Mouse (Mus musculus): ENCODE data around the gene Muc5ac. TPM values are rescaled to one million over a fixed set of nuclear protein-coding genes. Genes with fewer than 3 reads are reported as not detected.

Muc5ac gene
- 0.87 and 2.2 TPM in 2 replicates for polyA plus RNA-seq (2015; fragmentation: Nextera tagmentation; extraction: Ambion mirVana)

DNA sequence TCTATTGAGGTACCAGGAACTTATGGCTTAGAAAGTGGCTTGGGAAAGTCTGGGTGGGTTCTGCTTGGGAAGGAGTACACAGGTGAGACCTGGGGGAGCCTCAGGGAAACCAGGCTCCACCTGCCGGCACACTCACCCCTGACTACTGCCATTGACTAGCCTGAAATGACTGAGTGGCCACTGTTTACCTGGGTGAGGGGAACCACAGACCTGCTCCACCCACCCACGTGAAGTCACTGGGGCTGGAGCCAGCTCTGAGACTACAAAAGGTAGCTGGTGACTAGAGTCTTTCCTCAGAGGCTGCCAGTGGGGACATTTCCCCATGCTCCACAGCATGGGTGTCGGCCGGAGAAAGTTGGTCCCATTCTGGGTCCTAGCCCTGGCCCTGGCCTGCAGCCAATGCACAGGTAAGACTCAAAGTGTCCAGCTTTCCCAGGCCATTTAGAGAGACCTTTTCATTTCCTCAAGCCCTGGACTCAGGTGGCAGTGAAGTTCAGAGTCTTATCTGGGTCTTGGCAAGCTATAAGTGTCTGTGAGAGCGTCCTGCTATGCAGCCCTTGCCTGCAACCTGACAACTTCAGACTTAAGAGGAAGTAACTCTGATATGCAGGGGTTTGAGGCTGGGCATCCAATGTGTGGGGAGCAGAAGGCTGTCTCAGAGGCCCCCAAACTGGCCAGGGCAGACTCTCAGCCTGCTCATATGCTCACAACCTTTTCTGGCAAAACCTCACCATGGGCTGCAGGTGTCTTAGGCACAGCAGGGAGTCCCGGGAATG, at the start of gene Muc5ac:
Gene Muc5ac (plus strand): TSS at position 296 of the 776 bp plus-strand sequence.
- H3K36me3 ChIP-seq = no peaks in the 10 kb centered on the region
- 0 out of 2 replicates have a peak, but pooled peaks have one; percentile 58 for ATAC-seq (ENCODE audit: insufficient read depth, low FRiP score, low read depth)
- no peak within 1 kb of the TSS for H3K9ac ChIP-seq
- H3K27ac ChIP-seq = no peak within 1 kb of the TSS
- WGBS = 71% methylated on average over 6 of the region's 6 CpGs
- no peak within 1 kb of the TSS for H3K4me3 ChIP-seq (replicated peaks)
- no peaks in the 10 kb centered on the region for H3K27me3 ChIP-seq (replicated peaks)
- no peak within 1 kb of the TSS for H3K4me2 ChIP-seq
- no peaks in the 10 kb centered on the region for H3K9me3 ChIP-seq
- H3K4me1 ChIP-seq = no peaks in the 10 kb centered on the region

DNA sequence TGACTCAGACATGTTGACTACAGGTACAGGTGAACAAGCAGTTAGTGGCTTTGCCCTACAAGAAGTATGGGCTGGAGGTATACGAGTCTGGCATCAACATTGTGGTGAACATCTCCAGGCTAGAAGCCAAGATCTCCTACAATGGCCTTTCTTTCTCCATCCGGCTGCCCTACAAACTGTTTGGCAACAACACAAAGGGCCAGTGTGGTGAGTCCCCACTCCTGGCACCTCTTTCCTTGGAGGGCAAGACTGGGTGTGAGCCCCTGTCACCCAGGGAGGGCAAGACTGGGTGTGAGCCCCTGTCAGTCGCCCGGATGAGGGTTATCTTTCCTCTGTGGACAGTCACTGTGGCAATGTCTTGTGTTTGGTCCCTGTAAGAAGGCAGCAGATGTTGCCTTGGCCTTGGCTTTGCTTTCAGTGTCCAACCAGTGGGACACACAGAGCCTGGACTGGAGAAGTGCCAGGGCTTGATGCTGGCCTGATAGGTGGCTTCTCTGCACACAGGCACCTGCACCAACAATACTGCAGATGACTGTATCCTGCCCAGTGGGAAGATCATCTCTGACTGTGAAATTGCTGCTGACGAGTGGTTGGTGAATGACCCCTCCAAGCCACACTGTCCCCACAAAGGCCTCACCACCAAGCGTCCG, 41.2 kb upstream of the Muc5ac start:
- Histone ChIP-seq H3K4me2 (no peak overlapping the region), H3K9ac (no peak overlapping the region), H3K36me3 (no peaks in the 10 kb centered on the region), H3K27me3 (replicated peaks) (no peaks in the 10 kb centered on the region), H3K4me1 (no peaks in the 10 kb centered on the region), H3K9me3 (no peaks in the 10 kb centered on the region), H3K27ac (no peak overlapping the region), H3K4me3 (replicated peaks) (no peak overlapping the region)
- no peak for ATAC-seq (ENCODE audit: insufficient read depth, low FRiP score, low read depth)
- WGBS = 80% methylated on average over 7 of the region's 7 CpGs

DNA sequence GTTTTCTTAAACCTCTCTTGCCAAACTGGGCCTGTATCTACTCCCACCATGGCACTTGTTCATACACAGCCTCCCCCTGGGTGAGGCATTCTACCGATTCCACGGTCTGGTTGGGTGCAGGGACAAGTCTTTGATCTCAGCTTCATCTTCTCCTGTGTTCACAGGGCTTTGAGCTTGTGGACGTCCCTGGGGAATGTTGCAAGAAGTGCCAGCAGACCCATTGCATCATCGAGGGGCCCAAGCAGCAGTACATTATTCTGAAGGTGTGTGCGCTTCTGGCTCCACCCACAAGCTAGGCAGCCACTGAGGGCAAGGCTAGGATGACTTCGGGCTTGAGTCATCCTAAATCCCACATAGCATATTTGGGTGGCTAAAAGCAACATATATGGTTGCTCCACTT, 36.3 kb upstream of the Muc5ac start:
- Histone ChIP-seq H3K4me2 (no peak overlapping the region), H3K4me1 (no peaks in the 10 kb centered on the region), H3K4me3 (replicated peaks) (no peak overlapping the region), H3K27ac (no peak overlapping the region), H3K36me3 (no peaks in the 10 kb centered on the region), H3K27me3 (replicated peaks) (no peaks in the 10 kb centered on the region; the same call in 1 of the 2 replicates), H3K9ac (no peak overlapping the region), H3K9me3 (no peaks in the 10 kb centered on the region)
- 71% methylated on average over 6 of the region's 6 CpGs for WGBS
- ATAC-seq (ENCODE audit: insufficient read depth, low FRiP score, low read depth) = no peak

DNA sequence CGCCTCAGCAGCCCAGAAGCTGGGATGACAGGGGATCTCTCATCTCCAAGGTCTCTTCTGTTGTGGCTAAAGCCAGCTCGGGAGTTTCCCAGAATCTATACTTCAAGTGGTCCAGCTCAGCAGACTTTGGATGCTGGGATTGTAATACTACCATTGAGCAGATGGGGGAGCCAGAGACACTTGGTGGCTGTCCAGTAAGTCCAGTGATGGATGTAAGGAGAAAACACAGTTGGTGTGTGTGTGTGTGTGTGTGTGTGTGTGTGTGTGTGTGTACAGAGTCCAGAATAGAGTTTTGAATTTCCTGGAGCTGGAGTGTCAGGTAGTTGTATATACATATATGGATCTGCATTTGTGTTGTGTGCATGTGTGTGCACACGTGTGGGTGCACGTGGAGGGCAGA, 32.9 kb upstream of the Muc5ac start:
- WGBS = 38% methylated on average over 4 of the region's 4 CpGs
- Histone ChIP-seq H3K4me3 (replicated peaks) (no peak overlapping the region), H3K4me1 (no peaks in the 10 kb centered on the region), H3K27ac (no peak overlapping the region), H3K9me3 (no peaks in the 10 kb centered on the region), H3K36me3 (no peaks in the 10 kb centered on the region), H3K4me2 (no peak overlapping the region), H3K9ac (no peak overlapping the region), H3K27me3 (replicated peaks) (no peaks in the 10 kb centered on the region; the same call in 1 of the 2 replicates)
- ATAC-seq (ENCODE audit: insufficient read depth, low FRiP score, low read depth) = 0 out of 2 replicates have a peak, but pooled peaks have one; percentile 39

DNA sequence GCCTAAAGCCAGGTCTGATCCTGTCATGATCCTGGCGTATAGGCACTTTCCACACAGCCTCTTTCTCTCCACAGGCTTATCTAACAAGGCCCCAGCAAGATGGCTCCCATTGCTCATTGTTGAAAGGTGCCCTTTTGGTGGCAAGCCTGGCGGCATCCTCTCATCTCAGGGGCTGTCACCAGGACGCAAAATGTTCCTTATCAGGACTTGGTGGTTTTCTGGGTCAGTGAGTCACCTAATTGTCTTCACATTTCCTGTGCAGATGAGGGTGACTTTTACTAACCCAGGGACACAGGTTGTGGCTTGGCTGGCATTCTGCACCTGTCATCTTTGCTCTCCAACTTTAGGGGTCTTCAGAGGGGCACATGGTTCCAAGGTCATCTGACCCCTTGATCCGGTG, 30.5 kb upstream of the Muc5ac start:
- Histone ChIP-seq H3K27me3 (replicated peaks) (no peaks in the 10 kb centered on the region; the same call in 1 of the 2 replicates), H3K4me3 (replicated peaks) (no peak overlapping the region), H3K9ac (no peak overlapping the region), H3K36me3 (no peaks in the 10 kb centered on the region), H3K27ac (no peak overlapping the region), H3K4me1 (no peaks in the 10 kb centered on the region), H3K9me3 (no peaks in the 10 kb centered on the region), H3K4me2 (no peak overlapping the region)
- no peak for ATAC-seq (ENCODE audit: insufficient read depth, low FRiP score, low read depth)
- WGBS = 65% methylated on average over 4 of the region's 4 CpGs

DNA sequence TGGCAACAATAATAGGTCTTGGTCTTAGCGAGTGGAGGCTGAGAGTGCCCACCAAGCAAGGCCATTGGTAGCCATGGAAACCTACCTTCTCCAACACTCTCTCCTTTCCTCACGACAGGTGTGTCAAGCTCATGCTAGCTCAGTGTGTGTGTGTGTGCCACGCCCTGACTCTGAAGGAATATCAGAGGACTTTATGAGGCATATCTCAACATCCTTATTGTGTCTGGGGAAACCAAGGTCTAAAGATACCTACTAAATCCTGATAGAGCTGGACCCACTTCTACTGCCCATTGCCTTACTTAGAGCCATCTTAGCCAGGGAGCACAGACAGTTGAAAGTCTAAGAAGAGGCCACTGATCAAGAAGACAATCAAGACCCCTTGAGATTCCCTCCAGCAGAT, 18.3 kb upstream of the Muc5ac start:
- no peak overlapping the region for H3K4me3 ChIP-seq (replicated peaks)
- no peak for ATAC-seq (ENCODE audit: insufficient read depth, low FRiP score, low read depth)

DNA sequence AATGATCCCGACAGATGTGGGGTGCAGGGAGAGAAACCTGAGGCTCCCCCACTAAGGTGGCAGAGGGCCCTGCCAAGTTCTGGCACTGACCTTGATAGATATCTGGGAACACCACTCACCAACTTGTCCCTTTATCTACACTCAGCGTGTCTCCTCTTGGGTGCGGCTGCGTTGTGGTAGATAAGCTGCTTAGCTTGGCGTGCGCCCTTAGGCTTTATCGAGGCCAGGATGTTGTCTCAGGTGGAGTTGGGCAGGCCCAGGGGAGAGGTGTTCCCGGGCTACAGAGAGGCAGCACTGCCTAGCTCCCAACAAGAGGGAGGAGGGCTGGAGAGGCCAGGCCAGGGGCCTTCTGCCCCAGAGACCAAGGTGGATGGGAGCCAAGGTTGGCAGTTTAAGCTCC, 17.8 kb upstream of the Muc5ac start:
- 70% methylated on average over 8 of the region's 8 CpGs for WGBS
- ATAC-seq (ENCODE audit: insufficient read depth, low FRiP score, low read depth) = peak; percentile 95
- Histone ChIP-seq H3K36me3 (no peaks in the 10 kb centered on the region), H3K4me3 (replicated peaks) (no peak overlapping the region), H3K4me1 (peaks cover 9% of the 10 kb centered on the region; the same call in 1 of the 2 replicates), H3K9me3 (no peaks in the 10 kb centered on the region), H3K27ac (peak overlapping the region; percentile 48; the same call in 1 of the 2 replicates), H3K9ac (no peak overlapping the region), H3K4me2 (0 out of 2 replicates have a peak overlapping the region, but pooled peaks have one; percentile 0), H3K27me3 (replicated peaks) (no peaks in the 10 kb centered on the region)

More for the DNA sequence above, 18.3 kb upstream of the Muc5ac start:
- H3K9me3 ChIP-seq = no peaks in the 10 kb centered on the region
- peaks cover 9% of the 10 kb centered on the region; the same call in 1 of the 2 replicates for H3K4me1 ChIP-seq
- WGBS = 72% methylated on average over 3 of the region's 3 CpGs
- H3K4me2 ChIP-seq = 0 out of 2 replicates have a peak overlapping the region, but pooled peaks have one; percentile 0
- no peaks in the 10 kb centered on the region for H3K36me3 ChIP-seq
- no peak overlapping the region for H3K27ac ChIP-seq
- H3K9ac ChIP-seq = no peak overlapping the region
- H3K27me3 ChIP-seq (replicated peaks) = no peaks in the 10 kb centered on the region

DNA sequence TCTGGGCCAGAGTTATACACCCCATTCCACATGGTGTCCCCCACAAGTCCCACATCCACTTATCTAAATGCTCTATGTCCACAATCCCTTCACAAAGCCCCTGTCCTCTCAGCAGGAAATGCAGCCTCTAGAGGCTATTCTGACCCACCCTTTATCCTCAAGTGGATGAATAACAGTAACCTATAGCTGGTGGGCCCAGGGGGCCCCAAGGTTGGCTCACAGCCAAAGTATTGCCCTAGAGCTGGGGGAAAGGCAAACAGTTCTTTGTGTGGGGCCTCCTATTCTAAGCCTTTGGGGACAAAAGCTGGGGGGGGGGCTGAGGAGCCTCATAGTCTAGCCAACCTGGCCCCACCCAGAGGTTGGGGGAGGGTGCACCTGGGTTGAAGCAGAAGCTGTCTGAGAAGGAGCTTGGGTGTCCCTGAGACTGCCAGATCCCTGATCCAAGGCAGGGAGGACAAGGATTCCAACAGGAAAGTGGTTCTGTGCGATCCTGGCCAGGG, 16.7 kb upstream of the Muc5ac start:
- H3K27ac ChIP-seq = peak overlapping the region; percentile 48
- H3K4me2 ChIP-seq = no peak overlapping the region
- 62% methylated on average over 1 of the region's 1 CpGs for WGBS

DNA sequence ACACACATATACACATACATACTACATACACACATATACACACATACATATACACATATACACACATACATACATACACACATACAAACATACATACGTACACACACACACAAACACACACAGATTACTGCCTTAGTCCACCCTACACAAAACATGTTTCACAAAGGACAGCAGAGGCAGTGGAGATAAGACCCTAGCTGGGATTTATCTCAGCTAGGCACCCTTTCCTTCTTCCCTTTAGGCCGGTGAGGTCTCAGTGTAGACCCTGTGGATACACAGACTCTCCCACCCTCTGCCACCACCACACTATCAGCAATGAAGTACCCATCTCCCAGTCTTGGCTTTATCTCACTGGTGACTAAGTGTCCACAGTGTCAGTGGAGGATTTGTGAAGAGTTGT, 13.9 kb upstream of the Muc5ac start:
- H3K36me3 ChIP-seq = no peaks in the 10 kb centered on the region
- H3K4me1 ChIP-seq = peaks cover 9% of the 10 kb centered on the region; the same call in 1 of the 2 replicates
- H3K27ac ChIP-seq = no peak overlapping the region
- no peak overlapping the region for H3K4me3 ChIP-seq (replicated peaks)
- H3K9me3 ChIP-seq = no peaks in the 10 kb centered on the region
- no peak for ATAC-seq (ENCODE audit: insufficient read depth, low FRiP score, low read depth)
- H3K9ac ChIP-seq = no peak overlapping the region
- 82% methylated on average over 2 of the region's 2 CpGs for WGBS
- no peak overlapping the region for H3K4me2 ChIP-seq
- no peaks in the 10 kb centered on the region for H3K27me3 ChIP-seq (replicated peaks)

More for the DNA sequence above, 16.7 kb upstream of the Muc5ac start:
- H3K9ac ChIP-seq = no peak overlapping the region
- H3K4me3 ChIP-seq (replicated peaks) = no peak overlapping the region
- H3K36me3 ChIP-seq = no peaks in the 10 kb centered on the region
- ATAC-seq (ENCODE audit: insufficient read depth, low FRiP score, low read depth) = peak; percentile 56
- no peaks in the 10 kb centered on the region for H3K9me3 ChIP-seq
- H3K4me1 ChIP-seq = peaks cover 9% of the 10 kb centered on the region; the same call in 1 of the 2 replicates
- no peaks in the 10 kb centered on the region for H3K27me3 ChIP-seq (replicated peaks)

DNA sequence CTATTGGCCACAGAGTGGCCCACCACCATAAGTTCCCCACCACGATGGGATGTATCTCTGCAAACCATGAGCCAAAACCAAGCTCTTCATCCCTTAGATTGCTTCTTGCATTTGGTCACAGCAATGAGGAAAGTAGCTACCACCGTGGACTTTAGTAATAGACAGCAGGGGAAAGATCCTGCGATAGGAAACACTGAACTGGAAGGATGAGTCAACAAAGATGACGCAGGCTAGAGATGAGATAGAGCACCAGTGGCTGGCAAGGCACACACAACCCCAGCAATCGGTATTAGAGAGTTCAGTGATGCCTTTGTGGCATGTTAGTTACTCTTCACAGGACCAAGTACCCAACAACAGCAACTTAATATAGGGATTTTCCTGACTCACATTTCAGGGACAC, 12.6 kb upstream of the Muc5ac start:
- H3K27ac ChIP-seq = no peak overlapping the region
- H3K9ac ChIP-seq = no peak overlapping the region
- H3K4me1 ChIP-seq = peaks cover 7% of the 10 kb centered on the region; the same call in 1 of the 2 replicates
- WGBS = 81% methylated on average over 5 of the region's 5 CpGs
- H3K36me3 ChIP-seq = no peaks in the 10 kb centered on the region
- no peak overlapping the region for H3K4me3 ChIP-seq (replicated peaks)
- no peaks in the 10 kb centered on the region for H3K9me3 ChIP-seq
- H3K4me2 ChIP-seq = no peak overlapping the region
- no peak for ATAC-seq (ENCODE audit: insufficient read depth, low FRiP score, low read depth)
- no peaks in the 10 kb centered on the region for H3K27me3 ChIP-seq (replicated peaks)

DNA sequence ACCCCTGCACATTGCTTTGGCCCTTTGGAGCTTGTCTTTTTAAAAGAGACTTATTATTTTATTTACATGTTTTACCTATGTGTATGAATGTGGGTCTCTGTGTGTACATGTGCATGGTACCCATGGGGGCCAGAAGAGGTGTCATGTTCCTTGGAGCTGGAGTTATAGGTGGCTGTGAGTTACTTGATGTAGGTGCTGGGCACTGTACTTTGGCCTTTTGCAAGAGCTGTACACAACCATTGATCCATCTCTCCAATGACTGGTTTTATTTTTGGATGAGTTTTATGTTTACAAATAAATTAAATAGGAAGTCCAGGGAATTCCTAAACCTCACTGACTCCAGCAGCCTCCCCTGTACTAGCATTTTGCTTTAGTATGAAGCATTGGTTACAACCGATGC, 5.5 kb downstream of the Muc5ac start:
- Histone ChIP-seq H3K27ac (no peak overlapping the region), H3K9ac (no peak overlapping the region), H3K4me2 (no peak overlapping the region), H3K9me3 (no peaks in the 10 kb centered on the region), H3K4me1 (no peaks in the 10 kb centered on the region), H3K4me3 (replicated peaks) (no peak overlapping the region), H3K27me3 (replicated peaks) (no peaks in the 10 kb centered on the region), H3K36me3 (no peaks in the 10 kb centered on the region)
- ATAC-seq (ENCODE audit: insufficient read depth, low FRiP score, low read depth) = no peak
- WGBS = 96% methylated on average over 1 of the region's 1 CpGs

DNA sequence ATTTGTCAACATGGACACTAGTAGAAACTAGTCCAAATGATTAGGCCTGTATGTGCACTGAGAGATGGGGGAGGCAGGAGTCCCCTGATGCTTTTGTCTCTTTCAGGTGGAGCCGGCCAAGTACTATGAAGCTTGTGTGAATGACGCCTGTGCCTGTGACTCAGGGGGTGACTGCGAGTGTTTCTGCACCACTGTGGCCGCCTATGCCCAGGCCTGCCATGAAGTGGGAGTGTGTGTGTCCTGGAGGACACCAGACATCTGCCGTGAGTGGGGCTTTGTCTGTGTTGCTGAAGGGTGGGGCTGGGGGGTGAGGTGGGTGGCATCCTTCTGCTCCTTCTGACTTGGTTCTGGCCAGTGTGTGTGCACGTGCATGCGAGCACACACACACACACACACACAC, 14.4 kb downstream of the Muc5ac start:
- H3K9me3 ChIP-seq = no peaks in the 10 kb centered on the region
- 81% methylated on average over 7 of the region's 7 CpGs for WGBS
- no peak overlapping the region for H3K4me2 ChIP-seq
- no peaks in the 10 kb centered on the region for H3K36me3 ChIP-seq
- no peak for ATAC-seq (ENCODE audit: insufficient read depth, low FRiP score, low read depth)
- H3K27ac ChIP-seq = no peak overlapping the region
- H3K27me3 ChIP-seq (replicated peaks) = no peaks in the 10 kb centered on the region
- no peak overlapping the region for H3K9ac ChIP-seq
- no peak overlapping the region for H3K4me3 ChIP-seq (replicated peaks)
- no peaks in the 10 kb centered on the region for H3K4me1 ChIP-seq

Data from stomach, embryonic 15.5 days (tissue).